Mouse (Mus musculus) common myeloid progenitor, adult 5-6 weeks (primary cell): ENCODE measurements around the gene Ddit4l. TPM values are rescaled to one million over a fixed set of nuclear protein-coding genes. Genes with fewer than 3 reads are reported as not detected.
"Not testable (repeated sequence)": the region's sequence is repeated elsewhere in the genome, so short reads cannot be mapped to it uniquely, and the experiment has no call there.

Source experiments
- ATAC-seq: replicated peaks from 2 replicates; pipeline ENCODE4 v1.8.0; 2016; ENCODE audit warnings: low read depth, mild to moderate bottlenecking, moderate TSS enrichment, inconsistent platforms; ENCODE audit not compliant: poor library complexity, severe bottlenecking
- total RNA-seq: library from RNA; stranded (forward); fragments of 200-1000, 187-1606 nt; gene quantifications from 2 replicates; pipeline ENCODE4 v1.2.3, GENCODE M21; 2017

Ddit4l gene
- total RNA-seq, 1 experiment from 2014 or later = not detected

DNA sequence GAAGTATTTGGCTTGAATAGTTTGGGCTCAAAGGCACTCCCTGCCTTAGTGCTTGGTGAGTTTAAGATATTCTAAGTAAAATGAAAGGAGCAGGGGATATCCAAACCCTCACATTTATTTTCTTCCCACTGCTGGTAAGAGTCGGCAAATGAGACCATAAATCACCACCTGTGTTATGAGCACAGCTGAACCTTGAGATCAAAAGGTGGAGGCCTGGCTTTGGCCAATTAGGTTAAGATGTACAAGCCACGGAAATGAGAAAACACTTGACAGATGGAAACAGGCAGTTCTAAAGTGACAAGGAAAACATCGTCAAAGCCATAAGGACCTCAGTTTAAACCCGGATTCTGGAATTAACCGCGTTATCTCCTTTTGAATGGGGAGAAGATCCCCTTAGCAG, 23.5 kb downstream of the Ddit4l start:
- no peak for ATAC-seq

- ATAC-seq = no peak
These were observed 26.2 kb downstream of the Ddit4l start for GRCm38 (mm10) chr3:137647427-137648100.

GRCm38 (mm10) chr3:137649112-137649511, 27.7 kb downstream of the Ddit4l start:
- ATAC-seq = no peak

- ATAC-seq = no peak
These were observed 31.4 kb downstream of the Ddit4l start for GRCm38 (mm10) chr3:137652853-137653252.

GRCm38 (mm10) chr3:137671224-137671623, 49.8 kb downstream of the Ddit4l start, which contains the start of gene Gm21962:
TSS of gene Gm21962 (plus strand) at chr3:137671524.
- not testable (repeated sequence) for ATAC-seq

Other genes starting within 250 kb of the Ddit4l start
- 0.09 TPM in 1 of 2 replicates, not detected in the other for gene Gm21962, start 49.9 kb downstream of the Ddit4l start, total RNA-seq
- 741 and 1,055 TPM in 2 replicates for gene H2afz, start 242.9 kb downstream of the Ddit4l start, total RNA-seq
- 7.4 and 8.5 TPM in 2 replicates for gene Dnajb14, start 246.1 kb downstream of the Ddit4l start, total RNA-seq